Mouse (Mus musculus): ENCODE data around the gene Slc5a4a.

Slc5a4a gene

GRCm38 (mm10) chr10:76218240-76218639 lies 71.0 kb downstream of the Slc5a4a start:
- in situ Hi-C loops (cut with MboI) = no loop called here

- in situ Hi-C loops (cut with MboI) = no loop called here
Measured at GRCm38 (mm10) chr10:76225944-76226343, 78.7 kb downstream of the Slc5a4a start.

GRCm38 (mm10) chr10:76229627-76230026 lies 82.4 kb downstream of the Slc5a4a start:
- in situ Hi-C loops (cut with MboI) = no loop called here

- in situ Hi-C loops (cut with MboI) = no loop called here
Measured at GRCm38 (mm10) chr10:76237341-76238225, 90.3 kb downstream of the Slc5a4a start, which contains the start of gene Prmt2. TSS of gene Prmt2 (minus strand) at chr10:76237865.

All from mature B cell (primary cell).